Mouse (Mus musculus): ENCODE measurements around the gene Chtop. TPM values are rescaled to one million over a fixed set of nuclear protein-coding genes. Genes with fewer than 3 reads are reported as not detected.
A peak's percentile ranks its signal among the peaks of the same experiment; 100 is the strongest.

The Chtop gene
- polyA plus RNA-seq, 1 experiment from 2014 or later, result 61.3 TPM

GRCm38 (mm10) chr3:90526076-90526475 lies 16.8 kb upstream of the Chtop start:
- Histone ChIP-seq H3K4me1 (replicated peaks; ENCODE audit: control insufficient read depth, insufficient read depth, low read length) (peaks cover 5% of the 10 kb centered on the region), H3K27me3 (replicated peaks; ENCODE audit: control insufficient read depth, insufficient read depth, low read length) (no peaks in the 10 kb centered on the region), H3K27ac (ENCODE audit: low read depth, low read length) (no peak overlapping the region), H3K9ac (ENCODE audit: low read depth, low read length) (no peak overlapping the region), H3K4me3 (ENCODE audit: low read depth, low read length) (no peak overlapping the region), H3K4me2 (replicated peaks; ENCODE audit: low read depth) (no peak overlapping the region), H3K36me3 (ENCODE audit: control insufficient read depth, insufficient read depth) (peaks cover 7% of the 10 kb centered on the region; the same call in 1 of the 2 replicates), H3K9me3 (ENCODE audit: control insufficient read depth) (no peaks in the 10 kb centered on the region)
- TF ChIP-seq CTCF (IDR thresholded peaks at IDR 0.05; ENCODE audit: low read depth), result no peak
- no peak for ATAC-seq
- 68% methylated on average over 2 of the region's 2 CpGs for WGBS

- Histone ChIP-seq H3K27ac (ENCODE audit: low read depth, low read length) (no peak overlapping the region), H3K36me3 (ENCODE audit: control insufficient read depth, insufficient read depth) (peaks cover 7% of the 10 kb centered on the region; the same call in 1 of the 2 replicates), H3K4me2 (replicated peaks; ENCODE audit: low read depth) (no peak overlapping the region), H3K9ac (ENCODE audit: low read depth, low read length) (no peak overlapping the region), H3K9me3 (ENCODE audit: control insufficient read depth) (no peaks in the 10 kb centered on the region), H3K4me3 (ENCODE audit: low read depth, low read length) (no peak overlapping the region), H3K27me3 (replicated peaks; ENCODE audit: control insufficient read depth, insufficient read depth, low read length) (no peaks in the 10 kb centered on the region), H3K4me1 (replicated peaks; ENCODE audit: control insufficient read depth, insufficient read depth, low read length) (peaks cover 5% of the 10 kb centered on the region)
- WGBS, result 65% methylated on average over 4 of the region's 4 CpGs
- ATAC-seq, result peak; percentile 46
- peak; percentile 92 for TF ChIP-seq CTCF (IDR thresholded peaks at IDR 0.05; ENCODE audit: low read depth)
Observed at GRCm38 (mm10) chr3:90525421-90525820, 16.1 kb upstream of the Chtop start.

DNA sequence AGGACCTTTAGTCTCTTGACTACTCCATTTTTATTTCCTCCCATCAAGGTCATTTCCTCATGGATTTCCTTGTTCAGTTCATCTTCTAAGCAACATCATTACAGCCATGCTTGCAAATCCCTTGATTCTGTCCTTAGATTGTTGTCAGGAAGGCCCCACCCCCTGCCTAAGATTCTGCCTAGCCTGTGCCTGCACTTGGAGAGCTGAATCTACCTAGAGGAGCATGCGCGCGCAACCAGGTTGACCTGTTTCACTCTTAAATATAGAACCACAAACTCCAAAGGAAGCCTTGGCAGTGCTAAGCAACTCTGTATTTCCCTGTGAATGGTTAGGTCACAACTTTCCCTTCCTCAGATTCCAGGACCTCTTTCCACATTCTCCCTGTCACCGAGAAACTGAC lies 8.4 kb upstream of the Chtop start:
- Histone ChIP-seq H3K4me1 (replicated peaks; ENCODE audit: control insufficient read depth, insufficient read depth, low read length) (no peaks in the 10 kb centered on the region), H3K36me3 (ENCODE audit: control insufficient read depth, insufficient read depth) (no peaks in the 10 kb centered on the region), H3K27ac (ENCODE audit: low read depth, low read length) (no peak overlapping the region), H3K4me3 (ENCODE audit: low read depth, low read length) (no peak overlapping the region), H3K9ac (ENCODE audit: low read depth, low read length) (no peak overlapping the region), H3K4me2 (replicated peaks; ENCODE audit: low read depth) (no peak overlapping the region), H3K27me3 (replicated peaks; ENCODE audit: control insufficient read depth, insufficient read depth, low read length) (no peaks in the 10 kb centered on the region), H3K9me3 (ENCODE audit: control insufficient read depth) (no peaks in the 10 kb centered on the region)
- WGBS, result 76% methylated on average over 4 of the region's 4 CpGs
- no peak for ATAC-seq
- no peak for TF ChIP-seq CTCF (IDR thresholded peaks at IDR 0.05; ENCODE audit: low read depth)

GRCm38 (mm10) chr3:90515789-90516188 lies 6.5 kb upstream of the Chtop start:
- no peak for TF ChIP-seq CTCF (IDR thresholded peaks at IDR 0.05; ENCODE audit: low read depth)
- WGBS, result 93% methylated on average over 4 of the region's 4 CpGs
- Histone ChIP-seq H3K9ac (ENCODE audit: low read depth, low read length) (no peak overlapping the region), H3K4me3 (ENCODE audit: low read depth, low read length) (no peak overlapping the region), H3K36me3 (ENCODE audit: control insufficient read depth, insufficient read depth) (no peaks in the 10 kb centered on the region), H3K9me3 (ENCODE audit: control insufficient read depth) (no peaks in the 10 kb centered on the region), H3K4me2 (replicated peaks; ENCODE audit: low read depth) (peak overlapping the region; percentile 83; the same call in 1 of the 2 replicates), H3K27me3 (replicated peaks; ENCODE audit: control insufficient read depth, insufficient read depth, low read length) (no peaks in the 10 kb centered on the region), H3K4me1 (replicated peaks; ENCODE audit: control insufficient read depth, insufficient read depth, low read length) (no peaks in the 10 kb centered on the region), H3K27ac (ENCODE audit: low read depth, low read length) (no peak overlapping the region)
- no peak for ATAC-seq

- 17% methylated on average over 1 of the region's 1 CpGs for WGBS
- 0 out of 2 replicates have a peak overlapping the region, but pooled peaks have one; percentile 71 for H3K27ac ChIP-seq (ENCODE audit: low read depth, low read length)
- TF ChIP-seq CTCF (IDR thresholded peaks at IDR 0.05; ENCODE audit: low read depth), result no peak
- H3K27me3 ChIP-seq (replicated peaks; ENCODE audit: control insufficient read depth, insufficient read depth, low read length), result no peaks in the 10 kb centered on the region
- no peaks in the 10 kb centered on the region for H3K9me3 ChIP-seq (ENCODE audit: control insufficient read depth)
- no peak for ATAC-seq
- peak overlapping the region; percentile 48; the same call in 1 of the 2 replicates for H3K9ac ChIP-seq (ENCODE audit: low read depth, low read length)
- no peaks in the 10 kb centered on the region for H3K36me3 ChIP-seq (ENCODE audit: control insufficient read depth, insufficient read depth)
- H3K4me2 ChIP-seq (replicated peaks; ENCODE audit: low read depth), result peak overlapping the region; percentile 83
- peak overlapping the region; percentile 45 for H3K4me3 ChIP-seq (ENCODE audit: low read depth, low read length)
- no peaks in the 10 kb centered on the region for H3K4me1 ChIP-seq (replicated peaks; ENCODE audit: control insufficient read depth, insufficient read depth, low read length)
Observed at GRCm38 (mm10) chr3:90515242-90515641, 5.9 kb upstream of the Chtop start.

DNA sequence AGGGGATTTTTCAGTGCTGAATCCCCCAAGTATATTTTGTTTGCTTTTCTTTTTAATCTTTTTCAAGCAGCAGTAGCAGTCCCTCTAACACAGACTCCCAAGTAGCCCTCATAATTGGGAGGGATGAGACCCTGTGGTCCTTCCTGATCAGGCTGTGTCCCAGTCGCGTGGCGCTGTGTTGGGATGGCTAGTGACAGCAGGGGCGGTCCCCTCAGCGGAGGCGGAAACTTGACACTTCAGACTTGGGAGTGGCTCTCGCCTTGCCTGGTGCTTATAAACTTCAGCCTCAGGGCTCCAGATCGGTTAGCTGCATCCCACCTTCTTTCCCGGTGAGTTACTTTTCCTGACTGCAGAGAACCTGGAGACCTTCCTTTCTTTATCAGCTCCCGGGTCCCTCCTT lies 5.4 kb upstream of the Chtop start:
- peak overlapping the region; percentile 53 for H3K9ac ChIP-seq (ENCODE audit: low read depth, low read length)
- H3K4me2 ChIP-seq (replicated peaks; ENCODE audit: low read depth), result peak overlapping the region; percentile 83
- H3K4me3 ChIP-seq (ENCODE audit: low read depth, low read length), result peak overlapping the region; percentile 45
- no peaks in the 10 kb centered on the region for H3K27me3 ChIP-seq (replicated peaks; ENCODE audit: control insufficient read depth, insufficient read depth, low read length)
- no peaks in the 10 kb centered on the region for H3K4me1 ChIP-seq (replicated peaks; ENCODE audit: control insufficient read depth, insufficient read depth, low read length)
- no peak; the same call in 1 of the 2 replicates for TF ChIP-seq CTCF (IDR thresholded peaks at IDR 0.05; ENCODE audit: low read depth)
- no peaks in the 10 kb centered on the region for H3K36me3 ChIP-seq (ENCODE audit: control insufficient read depth, insufficient read depth)
- peak overlapping the region; percentile 71; the same call in 1 of the 2 replicates for H3K27ac ChIP-seq (ENCODE audit: low read depth, low read length)
- peak; percentile 77 for ATAC-seq
- WGBS, result under 1% methylated on average over 10 of the region's 10 CpGs
- H3K9me3 ChIP-seq (ENCODE audit: control insufficient read depth), result no peaks in the 10 kb centered on the region

All from intestine, postnatal 0 days (tissue).